In genomic region chr19:11987841-11988240, GRCm38 (mm10) we compare ENCODE assay signal across 32 mouse cellular contexts. TPM values are rescaled to one million over a fixed set of nuclear protein-coding genes. Genes with fewer than 3 reads are reported as not detected.
"Had no signal": no experiment of that assay in that cellular context is flagged by ENCODE, and none has a peak within 500 bp of the region (broad histone marks: within the 10 kb centered on the region; RNA-seq: fewer than 3 reads in every experiment).

No protein-coding gene starts in this region.

- H3K4me2 ChIP-seq: heart, embryonic 12.5 days; hindbrain, embryonic 12.5 days; hindbrain, embryonic 14.5 days; intestine, embryonic 15.5 days; limb, embryonic 13.5 days; limb, embryonic 15.5 days; liver, embryonic 12.5 days had no signal

- H3K27ac ChIP-seq: gastrocnemius, adult 2 months; heart, adult 2 months; hindbrain, embryonic 10.5 days; hindbrain, embryonic 12.5 days; hindbrain, embryonic 14.5 days; intestine, embryonic 15.5 days; limb, embryonic 13.5 days; limb, embryonic 15.5 days; liver, embryonic 12.5 days had no signal

- H3K9me3 ChIP-seq: heart, embryonic 12.5 days; hindbrain, embryonic 10.5 days; hindbrain, embryonic 12.5 days; intestine, embryonic 15.5 days; limb, embryonic 13.5 days; limb, embryonic 15.5 days; liver, embryonic 12.5 days had no signal

- H3K27me3 ChIP-seq: heart, embryonic 12.5 days; hindbrain, embryonic 12.5 days; intestine, embryonic 15.5 days; limb, embryonic 13.5 days; limb, embryonic 15.5 days; liver, embryonic 12.5 days had no signal

- ATAC-seq: hindbrain, embryonic 16.5 days; inflammation-experienced regulatory T-cells, adult 6 months; intestine, embryonic 15.5 days; intestine, postnatal 0 days; liver, embryonic 12.5 days had no signal

- DNase-seq: gastrocnemius, adult 2 months; gastrocnemius, postnatal 10 days; gastrocnemius, postnatal 25 days; heart, adult 2 months; heart, postnatal 10 days; heart, postnatal 4 days; kidney, adult 18-20 months; kidney, adult 8-10 months; kidney, postnatal 10 days; kidney, postnatal 25 days; layer of hippocampus, adult 9-11 months; layer of hippocampus, postnatal 36 days; left cerebral cortex, postnatal 4 days had no signal

- H3K9ac ChIP-seq: heart, embryonic 12.5 days; hindbrain, embryonic 12.5 days; hindbrain, embryonic 14.5 days; intestine, embryonic 15.5 days; limb, embryonic 13.5 days; limb, embryonic 15.5 days; liver, embryonic 12.5 days had no signal

- H3K4me3 ChIP-seq: gastrocnemius, adult 2 months; heart, adult 2 months; heart, embryonic 12.5 days; hindbrain, embryonic 10.5 days; hindbrain, embryonic 12.5 days; intestine, embryonic 15.5 days; limb, embryonic 13.5 days; limb, embryonic 15.5 days; liver, embryonic 12.5 days had no signal

- H3K4me1 ChIP-seq: heart, embryonic 12.5 days; hindbrain, embryonic 10.5 days; hindbrain, embryonic 12.5 days; intestine, embryonic 15.5 days; limb, embryonic 13.5 days; limb, embryonic 15.5 days had no signal

RNA-seq across cellular contexts. Expression of gene Olfr1423, which starts 53.3 kb away (rescaled TPM):
- polyA plus RNA-seq: frontal cortex, adult 2 months; heart, adult 2 months; heart, embryonic 12.5 days; heart, embryonic 14.5 days; heart, embryonic 16.5 days; hindbrain, embryonic 14.5 days; hindbrain, embryonic 16.5 days; intestine, embryonic 15.5 days; intestine, postnatal 0 days; kidney, embryonic 14.5 days; kidney, embryonic 16.5 days; large intestine, adult 2 months; limb, embryonic 11.5 days; limb, embryonic 13.5 days; liver, adult 2 months; liver, embryonic 12.5 days had no signal
